Mouse (Mus musculus): ENCODE results near the gene Mcam.

DNA sequence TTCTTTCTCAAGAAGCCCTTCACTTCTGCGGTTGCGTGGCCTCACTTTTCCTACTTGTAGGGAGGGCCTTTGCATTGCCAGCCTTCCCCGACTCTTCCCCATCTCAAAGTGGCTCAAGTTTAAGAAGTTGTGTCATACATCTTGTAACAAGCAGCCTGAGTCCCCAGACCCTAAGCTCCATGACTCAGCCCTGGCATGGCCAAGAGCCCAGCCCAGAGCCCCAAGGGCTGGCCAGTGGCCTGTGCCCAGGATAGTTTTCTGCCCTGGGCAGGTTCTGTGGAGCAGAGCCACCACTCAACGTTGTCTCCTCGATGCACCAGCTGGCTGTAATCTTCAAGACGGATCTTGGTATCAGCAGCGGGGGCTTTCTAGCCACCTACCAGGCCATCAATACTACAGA, 29.4 kb upstream of the Mcam start:
- TF ChIP-seq POLR2A (IDR thresholded peaks at IDR 0.05; ENCODE audit: insufficient read length, low read depth) (no peak), MYOG (IDR thresholded peaks at IDR 0.05; ENCODE audit: control insufficient read depth in 1 of 3, insufficient read depth in 1 of 3, insufficient read length in 2 of 3, low read depth in 2 of 3) (no peak), TCF12 (IDR thresholded peaks at IDR 0.05; ENCODE audit: insufficient read depth, poor library complexity, severe bottlenecking) (no peak), MYOD1 (IDR thresholded peaks at IDR 0.05; ENCODE audit: control insufficient read depth in 1 of 3, insufficient read length in 2 of 3, low read depth in 2 of 3) (no peak), MAX (IDR thresholded peaks at IDR 0.05; ENCODE audit: low read depth) (no peak), USF1 (IDR thresholded peaks at IDR 0.05; ENCODE audit: low read depth) (no peak), E2F4 (IDR thresholded peaks at IDR 0.05; ENCODE audit: insufficient read depth) (no peak), CEBPB (IDR thresholded peaks at IDR 0.05; ENCODE audit: insufficient read depth, poor library complexity, severe bottlenecking) (no peak), TCF3 (IDR thresholded peaks at IDR 0.05; ENCODE audit: insufficient read length, low read depth) (no peak), POLR2AphosphoS2 (IDR thresholded peaks at IDR 0.05; ENCODE audit: insufficient read length, low read depth) (no peak), REST (IDR thresholded peaks at IDR 0.05; ENCODE audit: insufficient read depth, insufficient read length) (no peak)

All from myocyte (in vitro differentiated cells).